Mouse (Mus musculus): ENCODE data around the gene Gm884.

The Gm884 gene

DNA sequence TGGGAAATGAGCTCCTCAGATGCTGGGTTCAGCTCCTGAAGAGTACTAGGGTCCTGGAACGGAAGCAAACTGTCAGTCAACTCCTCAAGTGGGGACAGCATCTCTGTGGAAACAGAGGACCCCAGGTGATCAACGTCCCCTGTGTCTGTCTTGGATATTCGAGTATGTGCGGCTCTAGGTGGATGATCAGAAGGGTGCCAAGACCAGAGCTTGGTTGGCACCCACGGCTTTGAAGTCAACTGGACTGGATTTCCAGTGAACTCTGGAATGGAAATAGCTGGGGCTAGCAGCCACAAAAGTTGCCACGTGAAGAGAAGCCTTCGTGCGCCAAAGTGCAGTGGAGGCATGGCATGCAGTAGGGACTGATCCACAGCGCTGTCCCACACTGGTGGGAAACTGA is at the start of gene Gm884:
Gene Gm884, minus strand, starts transcription at position 101 of the 400 bp plus-strand sequence.
- DNase-seq: no peak

DNA sequence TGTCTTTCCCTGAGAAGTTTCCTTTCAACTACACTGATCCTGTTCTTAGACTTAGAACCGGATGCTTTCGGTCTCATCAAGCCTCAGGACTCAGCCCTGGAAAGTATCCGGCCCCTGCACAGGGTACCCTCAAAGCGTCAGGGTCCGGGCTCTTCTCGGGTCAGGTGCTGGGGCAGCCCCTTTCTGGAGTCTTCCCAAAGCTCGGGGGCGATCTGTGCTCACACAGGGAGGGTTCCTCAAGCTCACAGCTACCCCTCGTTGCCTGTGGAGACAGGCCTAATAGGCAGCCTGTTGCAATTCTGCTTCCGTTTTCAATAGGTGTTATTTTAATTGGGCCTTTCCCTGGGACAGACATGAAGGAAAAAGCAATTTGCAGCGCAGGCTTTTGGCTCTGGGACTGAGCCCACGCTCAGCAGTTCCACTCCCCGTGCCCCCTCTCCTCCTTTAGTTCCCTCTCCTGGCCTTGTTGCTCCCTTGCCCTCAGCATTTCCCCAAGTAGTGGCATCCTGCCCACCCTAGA is 46.0 kb upstream of the Gm884 start:
- no peak for DNase-seq

DNA sequence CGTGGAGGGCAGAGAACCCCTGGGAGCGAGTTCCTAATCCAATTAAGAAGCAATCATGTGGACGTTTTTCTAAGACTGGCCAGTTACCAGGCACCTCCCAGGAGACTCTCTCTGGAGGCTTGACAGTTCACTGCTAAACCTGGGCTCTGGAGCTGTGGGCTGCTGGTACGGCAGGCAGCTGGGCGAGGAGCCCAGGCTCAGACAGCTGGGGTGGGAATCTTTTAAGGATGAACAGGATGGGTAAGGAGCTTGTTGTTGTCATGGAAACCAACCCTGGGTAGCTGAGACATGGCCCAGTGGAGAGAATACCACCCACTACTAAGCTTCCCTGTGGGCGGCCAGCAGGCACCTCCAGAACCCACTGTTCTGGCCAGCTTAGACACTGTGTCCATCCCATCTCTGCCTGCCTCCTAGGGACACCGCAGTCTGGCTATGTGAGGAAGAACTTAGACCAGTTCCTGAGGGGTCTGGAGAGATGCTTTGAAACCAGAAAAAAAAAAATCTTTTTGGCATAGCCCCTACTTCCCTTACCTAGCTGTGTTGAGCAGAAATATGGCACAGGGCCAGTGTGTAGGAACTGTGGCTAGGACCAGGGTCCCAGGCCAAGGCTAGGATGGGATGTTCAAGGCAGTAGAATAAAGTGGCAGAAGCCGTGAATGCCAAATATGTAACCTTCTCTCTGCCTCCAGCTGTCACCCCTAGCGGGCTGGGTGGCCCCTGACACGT is 45.4 kb upstream of the Gm884 start:
- no peak for DNase-seq

DNA sequence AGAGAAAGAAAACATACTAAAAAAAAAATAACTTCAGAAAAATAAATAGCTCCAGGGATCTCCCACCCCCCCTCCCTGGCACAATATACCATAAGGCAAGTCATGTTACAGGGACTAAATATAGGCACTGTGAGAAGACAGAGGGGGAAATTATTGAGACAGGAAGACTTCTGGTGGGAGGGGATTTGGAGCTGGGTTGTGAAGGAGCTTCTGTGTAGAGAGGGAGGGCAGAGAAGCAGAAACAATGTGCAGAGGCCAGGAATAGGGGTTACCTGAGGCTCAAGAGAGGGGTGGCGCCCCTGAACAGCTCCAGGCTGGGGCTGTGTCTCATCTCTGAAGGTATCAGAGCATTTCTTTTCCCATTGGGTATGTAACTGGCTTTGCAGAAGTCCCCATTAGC is 44.8 kb upstream of the Gm884 start:
- no peak for DNase-seq

DNA sequence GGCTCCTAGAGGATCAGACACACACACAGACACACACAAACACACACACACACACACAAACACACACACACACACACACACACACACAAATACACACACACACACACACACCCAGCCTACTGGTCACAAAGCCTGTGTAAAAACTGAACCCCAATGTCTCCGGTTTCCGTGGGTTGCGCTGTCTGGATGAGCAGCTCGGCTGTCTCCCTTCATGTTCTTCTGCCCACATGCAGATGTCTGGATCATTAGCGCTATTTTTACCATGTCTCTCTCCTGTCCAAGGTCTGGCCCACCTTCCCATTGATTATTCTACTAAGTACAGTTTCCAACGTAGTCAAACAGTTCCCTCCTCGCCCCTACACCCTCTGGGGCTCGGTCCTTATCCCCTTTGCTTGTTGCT is 42.2 kb upstream of the Gm884 start:
- DNase-seq: no peak

DNA sequence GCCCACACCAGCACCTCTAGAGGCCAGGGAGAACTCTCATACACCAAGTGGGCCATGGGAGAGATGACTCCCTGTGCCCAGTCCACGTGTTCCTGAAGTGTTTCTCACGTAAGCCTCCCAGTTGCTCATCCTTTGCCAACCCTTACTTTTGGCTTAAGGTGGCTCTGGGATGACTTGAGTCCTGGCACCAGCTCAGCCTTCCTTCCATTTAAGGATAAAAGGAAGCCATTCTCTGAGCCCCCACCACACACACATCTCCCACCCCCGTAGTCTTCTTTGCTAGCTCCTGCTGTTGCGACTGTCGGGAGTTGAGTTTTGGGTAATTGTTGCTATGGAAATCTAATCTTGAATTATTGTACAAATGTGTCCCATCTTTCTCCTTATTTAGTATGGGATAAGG is 41.6 kb upstream of the Gm884 start:
- no peak for DNase-seq

DNA sequence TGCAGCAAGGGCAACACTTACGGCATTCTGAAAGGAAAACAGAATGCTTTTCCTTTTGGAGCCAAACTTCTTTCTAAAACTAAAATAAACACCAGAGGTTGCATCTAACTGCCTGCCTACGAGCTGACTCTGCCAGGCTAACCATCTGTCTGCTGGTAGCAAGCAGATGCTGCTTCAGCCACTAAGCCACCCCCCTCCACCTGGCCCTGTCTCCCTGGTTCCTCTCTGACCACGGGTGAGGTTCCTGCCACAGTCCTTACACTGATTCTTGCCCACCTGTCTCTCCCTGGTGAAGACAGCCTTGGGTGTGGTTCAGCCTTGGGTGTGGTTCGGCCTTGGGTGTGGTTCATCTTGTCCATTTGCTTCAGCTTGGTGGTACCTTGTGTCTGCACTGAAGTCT is 40.9 kb upstream of the Gm884 start:
- no peak for DNase-seq

DNA sequence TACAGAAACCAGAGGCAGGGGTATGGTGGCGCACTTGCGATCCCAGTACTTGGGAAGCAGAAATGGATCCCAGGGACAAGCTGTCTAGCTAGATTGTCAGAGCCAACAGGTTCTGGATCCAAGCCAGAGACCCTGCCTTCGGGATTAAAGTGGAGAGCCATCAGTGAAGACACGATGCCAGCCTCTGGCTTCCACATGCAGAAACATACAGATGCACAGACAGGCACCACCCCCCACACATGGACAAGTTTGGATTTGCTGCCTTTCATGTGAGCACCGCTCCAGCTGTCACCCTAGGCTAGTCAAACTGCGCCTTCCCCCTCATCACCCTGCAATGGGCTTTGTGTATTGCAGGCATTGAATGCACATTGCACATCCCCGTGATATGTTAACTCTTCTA is 37.2 kb upstream of the Gm884 start:
- DNase-seq: no peak

DNA sequence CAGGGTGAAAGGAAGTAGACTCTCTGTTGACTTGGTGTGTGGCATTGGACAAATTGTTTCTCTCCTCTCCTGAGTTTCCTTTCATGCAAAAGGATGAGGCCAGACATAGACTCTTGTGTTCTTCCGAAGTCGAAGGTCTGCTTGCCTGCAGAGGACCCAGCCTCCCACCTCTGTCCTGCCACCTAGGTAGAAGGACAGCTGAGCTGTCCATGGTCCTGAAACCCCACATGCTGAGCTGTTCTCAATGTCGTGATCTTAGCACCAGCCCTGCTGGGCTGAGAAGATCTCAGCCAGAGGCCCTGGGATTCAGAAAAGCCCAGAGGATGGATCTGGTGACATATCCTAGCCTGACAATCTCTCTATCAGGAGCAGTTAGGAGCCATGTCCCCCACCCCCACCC is 35.6 kb upstream of the Gm884 start:
- DNase-seq: peak; percentile 50

DNA sequence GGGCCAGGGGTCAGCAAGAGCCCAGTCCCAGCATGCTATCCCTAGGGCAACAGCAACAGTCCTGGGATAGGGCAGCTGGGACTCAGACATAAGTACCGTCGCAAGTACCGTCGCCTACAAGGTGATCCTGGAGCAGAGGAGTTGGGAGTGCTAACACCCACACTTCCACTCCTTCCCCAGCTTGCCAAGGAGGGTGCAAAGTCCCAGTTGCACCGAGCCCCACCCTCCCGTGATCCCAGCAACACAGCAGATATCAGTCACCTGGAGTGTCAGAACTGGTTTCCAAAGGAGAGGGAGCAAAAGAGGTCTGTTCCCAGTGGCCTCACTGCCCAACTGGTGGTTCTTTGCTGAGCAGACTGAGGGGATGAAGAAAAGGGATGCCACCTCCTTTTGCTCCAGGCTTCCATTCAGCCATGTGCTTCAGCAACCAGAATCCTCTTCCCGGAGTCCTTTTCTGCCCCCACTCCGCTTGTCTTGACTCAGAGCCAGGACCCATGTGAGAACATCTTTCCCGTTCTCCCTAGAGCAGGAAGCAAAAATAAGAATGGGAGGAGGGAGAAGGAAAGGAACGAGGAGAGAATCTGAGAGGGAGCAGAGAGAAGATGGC is 32.5 kb upstream of the Gm884 start:
- DNase-seq: no peak

DNA sequence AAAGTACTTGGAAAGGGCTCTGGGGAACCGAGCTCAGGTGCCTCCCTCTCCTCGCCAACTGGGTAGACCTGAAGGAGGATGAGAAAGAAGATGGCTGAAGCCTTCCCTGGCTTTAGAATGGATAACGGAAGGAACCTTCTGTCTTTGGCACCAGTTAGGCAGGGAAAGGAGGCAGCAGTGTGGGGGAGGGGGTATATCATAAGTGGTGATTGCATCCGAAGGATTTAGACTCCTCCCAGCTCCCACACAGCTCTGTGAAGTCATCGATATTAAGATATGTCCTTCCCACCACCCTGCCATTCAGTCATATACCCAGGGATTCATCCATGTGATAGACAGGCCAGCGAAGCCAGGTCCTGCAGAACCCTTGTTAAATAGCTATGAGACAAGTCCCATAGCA is 30.5 kb upstream of the Gm884 start:
- no peak for DNase-seq

DNA sequence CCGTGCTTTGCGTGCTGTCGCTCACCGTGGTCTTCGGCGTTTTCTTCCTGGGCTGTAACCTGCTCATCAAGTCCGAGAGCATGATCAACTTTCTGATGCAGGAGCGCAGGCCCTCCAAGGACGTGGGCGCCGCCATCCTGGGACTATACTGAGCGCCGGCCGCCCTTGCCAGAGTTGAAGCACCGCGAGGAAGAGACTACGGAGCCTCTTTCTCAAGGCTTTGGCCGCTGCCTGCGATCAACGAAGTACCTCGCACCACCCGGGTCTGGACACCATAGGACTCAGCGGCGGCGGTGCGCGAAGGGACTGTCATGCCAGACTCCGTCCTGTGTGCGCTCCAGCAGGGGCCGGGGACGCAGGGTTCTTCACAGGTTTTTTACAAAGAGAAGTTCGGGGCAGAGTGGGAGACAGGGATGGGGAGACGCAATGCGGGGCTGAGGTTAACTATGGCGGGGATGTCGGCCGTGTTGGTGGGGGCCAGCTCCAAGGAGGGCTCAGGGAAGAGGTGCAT is 29.1 kb upstream of the Gm884 start:
- no peak for DNase-seq

DNA sequence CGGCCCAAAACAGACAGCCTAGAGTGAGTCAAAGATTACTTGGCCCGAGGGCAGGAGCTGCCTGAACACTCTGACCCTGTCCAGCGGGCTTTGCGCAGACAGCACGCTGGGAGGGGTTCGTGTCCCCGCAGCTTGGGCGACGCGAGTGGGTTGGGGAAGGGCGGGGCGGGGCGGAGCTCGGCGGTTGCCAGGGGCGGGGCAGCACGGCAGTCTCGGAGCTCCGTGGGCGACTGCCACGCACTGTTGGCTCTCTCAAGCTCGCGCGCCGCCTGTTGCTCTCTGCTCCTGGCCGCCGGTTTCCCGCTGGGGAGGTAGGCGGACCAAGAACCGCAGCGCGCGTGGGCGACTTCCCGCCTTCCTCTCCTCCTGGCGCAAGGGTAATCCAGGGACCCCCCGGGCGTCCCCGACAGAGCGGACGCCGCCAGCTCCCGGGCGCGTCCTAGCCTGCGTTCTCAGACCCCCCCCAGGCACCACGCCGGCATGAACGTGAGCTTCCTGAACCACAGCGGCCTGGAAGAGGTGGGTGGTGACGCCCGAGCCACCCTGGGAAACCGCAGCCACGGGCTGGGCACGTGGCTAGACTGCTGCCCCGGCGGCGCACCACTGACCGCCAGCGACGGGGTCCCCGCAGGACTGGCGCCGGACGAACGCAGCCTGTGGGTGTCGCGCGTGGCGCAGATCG is 28.5 kb upstream of the Gm884 start, which contains the start of gene Rprml:
Gene Rprml, plus strand, starts transcription at position 270 of the 682 bp plus-strand sequence.
- DNase-seq: no peak

DNA sequence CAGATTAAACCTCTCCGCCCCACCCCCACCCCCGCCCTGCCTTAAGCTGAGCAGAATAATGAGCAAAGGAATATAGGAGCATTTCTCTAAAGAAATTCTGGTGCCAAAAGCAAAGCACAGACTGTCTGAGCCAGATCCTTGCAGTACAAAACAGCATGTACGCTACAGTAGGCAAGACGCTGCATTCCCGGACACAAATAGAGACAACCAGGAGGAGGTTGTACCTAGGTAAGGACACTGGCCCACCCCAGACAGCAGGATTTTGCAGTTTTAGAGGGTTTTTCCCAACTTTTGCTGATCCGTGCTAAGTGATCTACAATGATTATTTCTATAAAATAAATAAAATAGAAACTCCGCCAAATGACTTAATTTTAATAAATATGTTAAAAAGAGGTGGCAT is 27.7 kb upstream of the Gm884 start:
- DNase-seq: no peak

DNA sequence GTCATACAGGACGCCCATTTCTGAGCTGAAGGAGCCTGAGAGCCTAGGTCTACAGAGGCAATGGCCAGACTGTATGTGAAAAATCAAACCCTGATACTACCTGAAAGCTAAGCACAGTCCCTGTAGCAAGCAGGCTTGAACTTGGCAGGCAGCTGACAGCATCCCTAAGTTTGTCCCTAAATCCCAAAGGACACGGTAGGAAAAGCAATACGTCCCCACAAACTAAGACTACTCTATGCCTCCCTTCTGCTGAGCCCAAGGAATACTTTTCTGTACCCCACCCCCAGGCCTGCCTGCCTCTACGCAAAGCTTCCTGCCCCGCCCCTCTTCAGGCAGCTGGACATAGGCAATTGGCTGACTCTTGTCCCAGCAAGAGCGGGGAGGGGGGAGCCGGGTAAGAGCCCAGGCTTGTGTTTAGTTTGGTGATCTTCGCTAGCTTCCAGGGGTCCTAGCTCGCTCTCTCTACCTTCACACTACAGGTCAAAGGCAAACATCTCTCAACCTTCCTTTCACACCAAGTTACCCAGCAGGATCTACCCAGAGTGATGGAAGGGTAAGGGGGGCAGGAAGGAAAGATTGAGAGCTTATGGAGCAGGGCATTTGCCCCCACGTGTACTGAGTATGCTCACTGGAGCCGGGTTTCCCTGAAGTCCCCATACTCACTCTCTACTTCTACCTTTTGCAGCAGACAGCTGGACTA is 27.1 kb upstream of the Gm884 start:
- peak; percentile 46 for DNase-seq

DNA sequence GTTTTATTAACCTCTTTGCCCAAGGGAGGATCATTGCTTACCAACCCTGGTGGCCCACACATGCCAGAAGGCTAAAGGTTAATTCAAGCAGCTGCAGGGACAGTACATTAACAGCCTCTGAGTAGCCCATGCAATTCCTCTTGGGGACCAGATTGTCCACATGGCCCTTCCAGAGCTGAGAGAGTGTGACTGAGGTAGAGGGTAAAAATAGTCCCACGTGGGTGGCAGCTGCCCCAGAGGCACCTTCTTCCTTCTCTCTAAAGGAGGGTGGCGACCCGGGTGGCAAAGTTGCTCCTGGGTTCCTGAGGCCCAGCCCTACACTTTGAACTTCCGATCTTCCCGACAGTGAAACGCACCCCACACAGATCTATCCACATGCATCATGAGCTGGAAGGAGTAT is 25.4 kb upstream of the Gm884 start:
- no peak for DNase-seq

DNA sequence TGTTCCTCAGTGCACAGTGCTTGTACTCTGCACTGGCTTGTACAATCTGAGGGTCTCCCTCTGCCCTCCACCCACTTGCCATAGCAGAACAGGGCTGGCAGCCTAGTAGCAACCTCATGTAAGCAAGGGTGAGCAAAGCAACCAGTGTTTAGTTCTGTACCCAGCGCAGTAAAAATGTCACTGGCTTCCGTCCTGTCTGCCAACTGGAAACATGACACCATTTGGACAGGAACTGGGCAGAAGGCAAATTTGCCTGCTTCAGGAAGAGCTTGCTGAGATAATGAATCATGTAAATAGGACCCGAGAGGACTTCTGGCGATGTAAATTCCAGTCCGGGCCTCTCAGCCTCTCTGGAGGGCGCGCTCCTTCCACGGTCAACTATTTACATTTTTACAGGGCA is 24.8 kb upstream of the Gm884 start:
- DNase-seq: peak; percentile 23

DNA sequence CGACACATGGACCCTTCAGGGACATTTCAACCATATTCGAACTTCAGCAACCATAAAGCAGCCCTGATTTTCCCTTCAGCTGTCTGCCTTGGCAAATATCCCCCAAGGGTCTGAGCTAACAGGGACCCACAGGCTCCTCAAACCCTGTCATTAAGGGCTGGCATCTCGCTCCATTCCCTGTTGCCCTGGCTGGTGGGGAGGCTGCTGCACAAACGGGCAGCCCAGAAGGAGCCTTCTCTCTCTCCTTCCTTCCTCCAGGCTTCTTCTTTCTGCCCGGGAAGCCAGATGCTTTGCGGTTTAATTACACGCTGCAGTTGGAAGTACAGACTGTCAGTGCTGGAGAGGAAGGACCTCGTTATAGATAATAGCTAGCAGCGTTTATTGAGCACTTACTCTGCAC is 22.3 kb upstream of the Gm884 start:
- DNase-seq: no peak

DNA sequence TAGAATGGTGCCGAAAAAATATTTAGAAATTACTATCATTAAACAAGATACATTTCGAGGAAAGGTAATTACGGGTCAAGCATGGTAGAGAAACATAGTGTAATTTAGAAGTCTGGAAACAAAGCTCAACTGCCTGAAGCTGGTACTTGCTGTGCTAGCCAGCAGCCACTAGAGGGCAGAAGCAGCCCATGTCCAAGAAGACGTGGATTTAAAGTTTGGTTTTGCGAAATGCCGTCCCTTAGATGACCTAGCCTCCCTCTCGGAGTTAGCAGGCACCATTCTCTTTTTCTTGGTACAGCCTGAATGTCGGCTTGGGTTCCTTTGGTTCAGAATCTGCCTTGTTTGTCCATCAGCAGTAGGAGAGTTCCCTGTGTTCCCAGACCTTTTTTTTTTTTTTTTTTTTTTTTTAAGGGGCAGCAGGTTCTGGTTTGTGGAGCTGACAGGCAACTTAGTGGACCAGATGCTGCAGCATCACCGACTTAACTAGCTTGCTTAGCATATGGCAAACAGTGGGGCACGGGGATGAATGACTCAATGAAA is 18.5 kb upstream of the Gm884 start:
- peak; percentile 59 for DNase-seq

DNA sequence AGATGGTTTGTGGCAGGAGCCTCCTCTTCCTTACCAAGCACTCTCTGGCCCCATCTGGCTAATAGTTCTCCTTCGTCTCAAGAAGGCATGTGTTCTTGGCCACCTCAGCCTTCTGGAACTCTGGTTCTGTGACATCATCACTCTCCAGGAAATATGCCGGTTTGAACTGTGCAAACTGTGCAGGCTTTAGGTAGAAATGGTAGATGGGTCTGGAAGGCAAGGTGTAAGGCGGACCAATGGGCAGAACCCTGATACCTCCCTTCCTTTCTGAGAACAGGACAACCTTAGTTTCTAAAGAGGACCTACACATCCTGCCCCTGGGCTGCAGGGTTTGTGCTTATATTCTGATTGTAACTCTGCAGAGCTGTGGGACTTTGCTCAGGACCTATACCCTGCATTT is 17.9 kb upstream of the Gm884 start, which contains the start of gene Lyzl6:
Gene Lyzl6, minus strand, starts transcription at position 101 of the 400 bp plus-strand sequence.
- no peak for DNase-seq

DNA sequence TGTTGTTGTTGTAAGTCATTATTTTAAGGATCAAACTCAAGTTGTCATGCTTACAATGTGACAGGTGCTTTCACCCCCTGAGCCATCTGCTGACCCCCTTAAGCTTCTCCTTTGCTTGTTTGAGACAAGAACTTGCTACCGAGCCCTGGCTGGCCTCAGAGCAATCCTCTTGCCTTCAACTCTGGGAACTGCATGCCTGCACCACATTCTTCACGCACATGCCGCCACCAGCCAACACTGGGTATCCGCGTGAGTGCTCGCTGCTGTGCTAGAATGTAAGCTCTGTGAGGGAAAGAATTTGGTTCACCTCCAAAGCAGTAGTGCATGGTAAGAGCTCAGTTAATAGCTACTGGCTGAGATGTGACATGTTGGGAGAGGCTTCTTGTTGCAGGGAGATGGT is 15.3 kb upstream of the Gm884 start:
- DNase-seq: no peak

DNA sequence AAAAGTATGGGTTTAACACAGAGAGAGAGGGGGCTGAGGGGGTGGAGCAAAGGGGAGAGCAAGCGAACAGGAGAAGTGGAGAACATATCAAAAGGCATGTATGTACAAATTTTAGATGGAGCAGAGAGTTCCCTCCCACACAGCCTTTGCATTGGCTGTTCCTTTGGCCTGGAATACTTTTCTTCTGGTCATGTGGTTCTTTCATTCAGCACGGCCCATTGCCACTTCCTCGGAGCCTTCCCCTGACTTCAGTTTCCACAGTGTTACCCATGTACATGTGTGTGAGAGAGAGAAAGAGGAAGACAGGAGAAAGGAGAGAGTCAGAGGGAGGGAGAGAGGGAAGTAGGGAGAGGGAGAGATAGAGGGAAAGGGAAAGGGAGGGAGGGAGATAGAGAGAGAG is 14.5 kb upstream of the Gm884 start:
- DNase-seq: no peak

DNA sequence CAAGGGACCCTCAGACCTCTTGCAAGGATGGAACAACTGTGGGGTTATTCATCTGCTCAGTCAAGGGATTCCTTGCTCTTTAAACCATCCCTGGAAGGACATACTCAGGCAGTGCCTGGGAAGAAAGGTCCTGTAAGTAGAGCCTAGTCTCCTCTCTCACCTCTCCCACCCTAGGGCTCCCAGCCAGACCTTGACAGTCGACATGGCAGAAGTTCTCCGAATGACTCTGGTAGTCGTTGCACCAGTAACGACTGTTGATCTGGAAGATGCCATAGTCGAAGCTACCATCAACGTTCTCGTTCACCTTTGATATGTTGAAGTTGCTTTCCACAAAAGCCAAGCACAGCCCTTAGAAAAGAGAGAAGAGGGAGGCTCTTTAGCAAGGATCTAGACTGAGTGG is 13.9 kb upstream of the Gm884 start:
- no peak for DNase-seq

Data from lung, postnatal 36 days (tissue).